Mouse (Mus musculus) cerebellum, adult 8-10 months (tissue): ENCODE data around the gene Mapkap1.
A peak's percentile ranks its signal among the peaks of the same experiment; 100 is the strongest.

Experiments used
- DNase-seq: peaks from one replicate; pipeline ENCODE4 v3.0.0; 2022

Mapkap1 gene

GRCm38 (mm10) chr2:34638955-34639650 is 232.5 kb downstream of the Mapkap1 start:
- DNase-seq, result peak; percentile 82

GRCm38 (mm10) chr2:34639725-34640124 is 233.2 kb downstream of the Mapkap1 start:
- no peak for DNase-seq

GRCm38 (mm10) chr2:34642351-34642750 is 235.8 kb downstream of the Mapkap1 start:
- DNase-seq, result no peak

- DNase-seq, result no peak
Measured at GRCm38 (mm10) chr2:34644571-34645526, 238.3 kb downstream of the Mapkap1 start.

GRCm38 (mm10) chr2:34645851-34646540 is 239.4 kb downstream of the Mapkap1 start:
- DNase-seq, result no peak

GRCm38 (mm10) chr2:34646541-34646865 is 239.9 kb downstream of the Mapkap1 start:
- DNase-seq, result no peak

- DNase-seq, result no peak
Measured at GRCm38 (mm10) chr2:34647410-34647809, 240.8 kb downstream of the Mapkap1 start.

GRCm38 (mm10) chr2:34667820-34668219 is 261.2 kb downstream of the Mapkap1 start:
- no peak for DNase-seq

- no peak for DNase-seq
Measured at GRCm38 (mm10) chr2:34668440-34669191, 262.0 kb downstream of the Mapkap1 start.

- DNase-seq, result no peak
Measured at GRCm38 (mm10) chr2:34669203-34669746, 262.7 kb downstream of the Mapkap1 start.

GRCm38 (mm10) chr2:34670470-34670869 is 263.9 kb downstream of the Mapkap1 start:
- no peak for DNase-seq

- DNase-seq, result peak; percentile 48
Measured at GRCm38 (mm10) chr2:34671385-34672026, 264.9 kb downstream of the Mapkap1 start.

GRCm38 (mm10) chr2:34673846-34674245 is 267.3 kb downstream of the Mapkap1 start:
- DNase-seq, result peak; percentile 53
